Mouse (Mus musculus) MEL (cell line): ENCODE results near the gene Snd1.

Experiments used
- CTCF ChIP-seq, 3 experiments: IDR thresholded peaks in 2 of 3; conservative IDR thresholded peaks in 1 of 3; 2 replicates each; pipeline ENCODE4 v1.5.1; 2011 to 2012; ENCODE audit warnings: low read length in 3 of 3, low read depth in 2 of 3, mild to moderate bottlenecking in 2 of 3, improper control_type of control experiment in 1 of 3, inconsistent platforms in 1 of 3, mixed read lengths in 1 of 3, moderate library complexity in 1 of 3; ENCODE audit not compliant: control insufficient read depth in 1 of 3, insufficient read depth in 1 of 3, poor library complexity in 1 of 3, severe bottlenecking in 1 of 3
- E2F4 ChIP-seq: IDR thresholded peaks from 2 replicates; pipeline ENCODE4 v1.6.1; 2011; ENCODE audit warnings: low read depth, low read length, improper control_type of control experiment, borderline replicate concordance
- EP300 ChIP-seq, 2 experiments: IDR thresholded peaks; 2 replicates each; pipeline ENCODE4 v1.6.1; 2011; ENCODE audit warnings: improper control_type of control experiment in 2 of 2, low read length in 2 of 2, low read depth in 1 of 2, mild to moderate bottlenecking in 1 of 2
- POLR2A ChIP-seq, 2 experiments: IDR thresholded peaks; 2 replicates each; pipeline ENCODE4 v1.6.1; 2011 to 2012; ENCODE audit warnings: low read length in 2 of 2, mild to moderate bottlenecking in 2 of 2, control low read depth in 1 of 2, improper control_type of control experiment in 1 of 2, low read depth in 1 of 2, moderate library complexity in 1 of 2; ENCODE audit not compliant: control insufficient read depth in 1 of 2, insufficient read depth in 1 of 2, poor library complexity in 1 of 2

- TF ChIP-seq CTCF (IDR thresholded peaks at IDR 0.05 in 2 of 3, conservative IDR thresholded peaks at IDR 0.05 in 1 of 3; ENCODE audit: control insufficient read depth in 1 of 3, insufficient read depth in 1 of 3, low read depth in 2 of 3, low read length in 3 of 3, poor library complexity in 1 of 3, severe bottlenecking in 1 of 3) (no peak), E2F4 (no peak), POLR2A (IDR thresholded peaks at IDR 0.05; ENCODE audit: control insufficient read depth in 1 of 2, insufficient read depth in 1 of 2, low read depth in 1 of 2, low read length in 2 of 2, poor library complexity in 1 of 2) (no peak), EP300 (IDR thresholded peaks at IDR 0.05; ENCODE audit: low read depth in 1 of 2, low read length in 2 of 2) (no peak)
These were observed 507.2 kb downstream of the Snd1 start for GRCm38 (mm10) chr6:28981966-28982701.
